Mouse (Mus musculus): ENCODE measurements at regions not wholly inside any gene's neighbourhood (a gene's known extent, or its start where the extent isn't known, plus 50 kb on each side); places are given as distances from the start of the nearest gene placed in this dataset.

DNA sequence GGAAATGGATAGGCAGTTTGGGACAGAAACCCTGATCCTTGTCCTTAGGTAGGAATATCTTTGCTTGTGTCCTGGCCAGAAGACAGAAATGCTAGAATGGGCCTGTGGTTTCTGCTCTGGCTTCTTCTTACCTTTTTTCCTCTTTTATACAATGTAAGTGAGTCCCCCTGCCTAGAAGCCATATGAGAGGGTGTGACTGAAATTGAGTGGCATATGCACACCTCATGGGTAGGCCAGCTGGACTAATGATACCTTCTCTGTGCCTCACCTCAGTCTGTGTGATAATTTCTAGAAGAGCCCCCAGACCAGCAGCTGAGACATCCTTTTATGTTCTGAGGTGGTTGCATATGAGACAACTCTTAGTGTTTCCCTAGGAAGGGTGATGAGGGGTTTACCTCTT, 385.7 kb downstream of the Cd109 start:
- TF ChIP-seq CTCF (IDR thresholded peaks at IDR 0.05; ENCODE audit: extremely low read depth, insufficient read depth, low read length) (no peak), POLR2A (IDR thresholded peaks at IDR 0.05; ENCODE audit: extremely low read depth, insufficient read depth, low read length) (no peak)

All from cortical plate, adult 2 months (tissue).